Mouse (Mus musculus): ENCODE results near the gene Sema5a. TPM values are rescaled to one million over a fixed set of nuclear protein-coding genes. Genes with fewer than 3 reads are reported as not detected.

Gene Sema5a
- polyA plus RNA-seq, 1 experiment from 2014 or later = 21.0 TPM

DNA sequence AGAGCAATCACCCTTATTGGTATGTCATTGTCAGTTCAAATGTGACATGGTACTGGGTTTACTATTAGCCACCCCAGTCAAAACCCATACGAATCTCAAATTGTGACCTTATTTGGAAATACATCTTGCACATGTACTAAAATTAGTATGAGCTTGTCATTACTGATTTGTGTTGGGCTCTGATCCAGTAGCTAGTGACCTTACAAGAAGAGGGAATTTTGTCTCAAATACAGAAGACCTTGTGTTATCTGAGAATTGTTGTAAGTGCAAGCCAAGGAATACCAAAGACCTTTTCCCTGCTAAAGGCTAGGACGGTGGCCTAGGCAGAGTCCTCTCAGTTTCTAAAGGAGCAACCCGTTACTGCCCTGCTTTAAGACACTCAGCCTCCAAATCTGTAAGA is 287.9 kb downstream of the Sema5a start:
- no peak overlapping the region for H3K4me3 ChIP-seq (replicated peaks; ENCODE audit: low read depth, low read length)
- ATAC-seq (replicated peaks; ENCODE audit: low FRiP score, low read depth) = no peak
- no peaks in the 10 kb centered on the region for H3K36me3 ChIP-seq (ENCODE audit: insufficient read depth, low read length)
- H3K4me2 ChIP-seq (ENCODE audit: low read length) = no peak overlapping the region
- H3K27me3 ChIP-seq (ENCODE audit: insufficient read depth, low read length) = no peaks in the 10 kb centered on the region
- H3K27ac ChIP-seq = no peak overlapping the region
- DNase-seq (ENCODE audit: low spot score) = no peak
- H3K9me3 ChIP-seq (replicated peaks; ENCODE audit: low read length) = no peaks in the 10 kb centered on the region
- no peaks in the 10 kb centered on the region for H3K4me1 ChIP-seq (replicated peaks; ENCODE audit: insufficient read depth, low read length)
- no peak for TF ChIP-seq CTCF (IDR thresholded peaks at IDR 0.05; ENCODE audit: low read depth)
- no peak overlapping the region for H3K9ac ChIP-seq (ENCODE audit: low read depth, low read length)
- 59% methylated on average over 3 of the region's 3 CpGs for WGBS

- H3K4me1 ChIP-seq (replicated peaks; ENCODE audit: insufficient read depth, low read length) = no peaks in the 10 kb centered on the region
- H3K36me3 ChIP-seq (ENCODE audit: insufficient read depth, low read length) = no peaks in the 10 kb centered on the region
- no peak overlapping the region for H3K27ac ChIP-seq
- TF ChIP-seq CTCF (IDR thresholded peaks at IDR 0.05; ENCODE audit: low read depth) = no peak
- no peak overlapping the region for H3K4me3 ChIP-seq (replicated peaks; ENCODE audit: low read depth, low read length)
- no peak for DNase-seq (ENCODE audit: low spot score)
- H3K9ac ChIP-seq (ENCODE audit: low read depth, low read length) = no peak overlapping the region
- no peak for ATAC-seq (replicated peaks; ENCODE audit: low FRiP score, low read depth)
- H3K27me3 ChIP-seq (ENCODE audit: insufficient read depth, low read length) = no peaks in the 10 kb centered on the region
- H3K4me2 ChIP-seq (ENCODE audit: low read length) = no peak overlapping the region
- H3K9me3 ChIP-seq (replicated peaks; ENCODE audit: low read length) = no peaks in the 10 kb centered on the region
- WGBS = 52% methylated on average over 1 of the region's 1 CpGs
These were observed 289.0 kb downstream of the Sema5a start for GRCm38 (mm10) chr15:32533541-32534080.

- WGBS = 68% methylated on average over 6 of the region's 6 CpGs
- no peak for ATAC-seq (replicated peaks; ENCODE audit: low FRiP score, low read depth)
These were observed 292.3 kb downstream of the Sema5a start for GRCm38 (mm10) chr15:32536755-32537503.

GRCm38 (mm10) chr15:32537504-32537792 is 292.8 kb downstream of the Sema5a start:
- no peaks in the 10 kb centered on the region for H3K36me3 ChIP-seq (ENCODE audit: insufficient read depth, low read length)
- TF ChIP-seq CTCF (IDR thresholded peaks at IDR 0.05; ENCODE audit: low read depth) = no peak
- no peak overlapping the region for H3K4me2 ChIP-seq (ENCODE audit: low read length)
- no peak overlapping the region for H3K4me3 ChIP-seq (replicated peaks; ENCODE audit: low read depth, low read length)
- H3K9ac ChIP-seq (ENCODE audit: low read depth, low read length) = no peak overlapping the region
- DNase-seq (ENCODE audit: low spot score) (no peak), ATAC-seq (replicated peaks; ENCODE audit: low FRiP score, low read depth) (no peak)
- WGBS = 78% methylated on average over 2 of the region's 2 CpGs
- no peak overlapping the region for H3K27ac ChIP-seq
- H3K9me3 ChIP-seq (replicated peaks; ENCODE audit: low read length) = no peaks in the 10 kb centered on the region
- no peaks in the 10 kb centered on the region for H3K27me3 ChIP-seq (ENCODE audit: insufficient read depth, low read length)
- H3K4me1 ChIP-seq (replicated peaks; ENCODE audit: insufficient read depth, low read length) = no peaks in the 10 kb centered on the region

More at GRCm38 (mm10) chr15:32536755-32537503, 292.3 kb downstream of the Sema5a start:
- TF ChIP-seq CTCF (IDR thresholded peaks at IDR 0.05; ENCODE audit: low read depth) = no peak
- Histone ChIP-seq H3K27me3 (ENCODE audit: insufficient read depth, low read length) (no peaks in the 10 kb centered on the region), H3K4me1 (replicated peaks; ENCODE audit: insufficient read depth, low read length) (no peaks in the 10 kb centered on the region), H3K4me3 (replicated peaks; ENCODE audit: low read depth, low read length) (no peak overlapping the region), H3K36me3 (ENCODE audit: insufficient read depth, low read length) (no peaks in the 10 kb centered on the region), H3K9ac (ENCODE audit: low read depth, low read length) (no peak overlapping the region), H3K27ac (no peak overlapping the region), H3K4me2 (ENCODE audit: low read length) (no peak overlapping the region), H3K9me3 (replicated peaks; ENCODE audit: low read length) (no peaks in the 10 kb centered on the region)
- DNase-seq (ENCODE audit: low spot score) = no peak

DNA sequence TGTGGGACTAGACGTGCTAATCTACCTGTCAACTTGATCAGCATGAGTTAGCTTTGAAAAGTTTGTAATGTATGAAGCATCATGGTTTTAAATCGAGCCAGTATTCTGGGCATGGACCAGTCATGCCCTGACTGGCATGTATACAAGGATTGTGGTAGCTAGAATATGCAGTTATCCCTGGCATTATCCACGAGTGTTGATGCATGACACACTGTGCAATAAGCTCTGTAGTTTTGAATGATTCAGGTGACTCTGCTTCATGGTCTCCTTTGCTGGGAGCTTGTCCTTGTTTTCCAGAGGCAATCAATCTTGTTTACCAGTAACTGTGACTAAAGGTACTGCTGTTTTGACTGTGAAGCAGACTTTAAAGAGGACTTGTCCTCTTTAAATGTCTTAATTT is 293.5 kb downstream of the Sema5a start:
- no peak for TF ChIP-seq CTCF (IDR thresholded peaks at IDR 0.05; ENCODE audit: low read depth)

DNA sequence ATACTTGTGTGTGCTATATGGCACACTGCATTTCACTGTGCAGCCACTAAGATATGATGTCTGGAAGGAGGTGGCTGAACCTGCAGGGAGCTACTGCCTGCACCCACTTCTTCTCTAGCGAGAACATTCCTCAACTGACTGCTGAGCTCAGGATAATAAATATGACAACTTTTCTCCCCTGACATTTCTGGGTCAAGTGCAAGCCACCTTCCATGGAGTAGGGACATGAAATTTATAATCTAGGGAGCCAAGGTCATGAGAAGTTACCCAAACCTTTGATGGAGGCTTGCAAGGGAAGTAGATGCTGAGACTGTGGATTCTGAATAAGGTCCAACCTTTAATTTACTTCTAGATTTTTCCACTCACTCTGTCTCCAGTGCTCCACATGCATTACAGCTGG is 298.1 kb downstream of the Sema5a start:
- WGBS = 25% methylated on average over 1 of the region's 1 CpGs
- no peak for TF ChIP-seq CTCF (IDR thresholded peaks at IDR 0.05; ENCODE audit: low read depth)
- Histone ChIP-seq H3K27ac (no peak overlapping the region), H3K4me1 (replicated peaks; ENCODE audit: insufficient read depth, low read length) (0 out of 2 replicates have a peak, but pooled peaks cover 6% of the 10 kb centered on the region), H3K4me3 (replicated peaks; ENCODE audit: low read depth, low read length) (no peak overlapping the region), H3K9ac (ENCODE audit: low read depth, low read length) (no peak overlapping the region), H3K36me3 (ENCODE audit: insufficient read depth, low read length) (no peaks in the 10 kb centered on the region), H3K4me2 (ENCODE audit: low read length) (no peak overlapping the region), H3K9me3 (replicated peaks; ENCODE audit: low read length) (no peaks in the 10 kb centered on the region), H3K27me3 (ENCODE audit: insufficient read depth, low read length) (no peaks in the 10 kb centered on the region)
- DNase-seq (ENCODE audit: low spot score) (peak; percentile 38), ATAC-seq (replicated peaks; ENCODE audit: low FRiP score, low read depth) (no peak)

More for the DNA sequence above, 293.5 kb downstream of the Sema5a start:
- Histone ChIP-seq H3K27me3 (ENCODE audit: insufficient read depth, low read length) (no peaks in the 10 kb centered on the region), H3K4me1 (replicated peaks; ENCODE audit: insufficient read depth, low read length) (no peaks in the 10 kb centered on the region), H3K27ac (no peak overlapping the region), H3K4me3 (replicated peaks; ENCODE audit: low read depth, low read length) (no peak overlapping the region), H3K4me2 (ENCODE audit: low read length) (no peak overlapping the region), H3K9me3 (replicated peaks; ENCODE audit: low read length) (no peaks in the 10 kb centered on the region), H3K9ac (ENCODE audit: low read depth, low read length) (no peak overlapping the region), H3K36me3 (ENCODE audit: insufficient read depth, low read length) (no peaks in the 10 kb centered on the region)
- DNase-seq (ENCODE audit: low spot score) (no peak), ATAC-seq (replicated peaks; ENCODE audit: low FRiP score, low read depth) (no peak)
- 72% methylated on average over 3 of the region's 3 CpGs for WGBS
